Mouse (Mus musculus) CD8-positive naive resting alpha-beta T cell, adult 57 days (primary cell): ENCODE results near the gene Slc22a1. TPM values are rescaled to one million over a fixed set of nuclear protein-coding genes. Genes with fewer than 3 reads are reported as not detected.

Source experiments
- total RNA-seq: library from RNA; stranded (reverse); gene quantifications from one replicate; pipeline ENCODE4 v1.2.4, GENCODE M21; 2023

Slc22a1 gene
- not detected for total RNA-seq

DNA sequence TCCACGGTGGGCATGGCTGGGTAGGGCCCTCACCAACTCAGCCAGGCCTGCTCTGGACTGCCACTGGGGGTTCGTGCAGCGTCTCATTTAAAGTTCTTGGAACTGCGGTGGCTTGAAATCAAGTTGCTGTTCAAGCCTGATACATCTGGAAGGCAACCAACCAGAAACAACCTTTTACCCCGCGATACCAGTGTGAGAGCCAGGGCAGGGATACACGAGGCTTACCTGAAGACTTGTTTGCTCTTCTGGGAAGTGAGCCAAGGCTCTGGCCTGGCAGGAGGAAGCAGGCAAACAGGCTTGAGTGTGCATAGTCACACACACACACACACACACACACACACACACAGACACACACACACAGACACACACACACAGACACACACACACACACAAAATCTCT, at the start of gene Slc22a1:
Slc22a1 (minus strand) TSS at position 184 of the 400 bp plus-strand sequence.

Other genes with a start within 250 kb of the Slc22a1 start
- 0.18 TPM for gene Slc22a3, start 168.1 kb downstream of the Slc22a1 start, total RNA-seq
- not detected for gene Slc22a2, start 91.7 kb downstream of the Slc22a1 start, total RNA-seq
- gene Igf2r, start 93.8 kb upstream of the Slc22a1 start, total RNA-seq = 36.8 TPM
- gene Mas1, start 192.3 kb upstream of the Slc22a1 start, total RNA-seq = not detected
- not detected for gene Mrgprh, start 200.2 kb upstream of the Slc22a1 start, total RNA-seq
- gene Pnldc1, start 234.4 kb upstream of the Slc22a1 start, total RNA-seq = 2.1 TPM
- gene Tcp1, start 239.9 kb upstream of the Slc22a1 start, total RNA-seq = 197 TPM
- gene Mrpl18, start 240.5 kb upstream of the Slc22a1 start, total RNA-seq = 37.7 TPM